Mouse (Mus musculus): Measurements from ENCODE around the gene Adam15.

- TF ChIP-seq CTCF (IDR thresholded peaks at IDR 0.05; ENCODE audit: extremely low read depth, insufficient read depth, insufficient read length, insufficient replicate concordance) (no peak), POLR2A (IDR thresholded peaks at IDR 0.05; ENCODE audit: low read depth, low read length) (no peak)
Observed at GRCm38 (mm10) chr3:89367338-89367737, 17.5 kb upstream of the Adam15 start.
